Mouse (Mus musculus) embryonic facial prominence, embryonic 11.5 days (tissue): ENCODE results near the gene Chd4. TPM values are rescaled to one million over a fixed set of nuclear protein-coding genes. Genes with fewer than 3 reads are reported as not detected.
"Not testable (repeated sequence)": the region's sequence is repeated elsewhere in the genome, so short reads cannot be mapped to it uniquely, and the experiment has no call there.

ENCODE experiments used
- ATAC-seq: fragments of 200-750 bp; cut with Nextera tagmentation; replicated peaks from 2 replicates; pipeline ENCODE4 v1.8.0; 2017; ENCODE audit warnings: low read depth; ENCODE audit not compliant: insufficient number of reproducible peaks, low FRiP score, low TSS enrichment
- DNase-seq: peaks from one replicate; pipeline ENCODE4 v3.0.0-alpha.2; 2015; ENCODE audit warnings: low spot score
- H3K27ac ChIP-seq: fragments of 300-500 bp; sonication (generic); replicated peaks from 2 replicates; pipeline ENCODE4 v1.5.1; 2014; ENCODE audit warnings: mild to moderate bottlenecking, low read depth, low read length, control low read depth
- H3K27me3 ChIP-seq: fragments of 300-500 bp; sonication (generic); 2 replicates; pipeline ENCODE4 v1.6.1; 2014; ENCODE audit warnings: mild to moderate bottlenecking, low read length, moderate library complexity, mixed read lengths; ENCODE audit not compliant: control insufficient read depth, insufficient read depth
- H3K36me3 ChIP-seq: fragments of 300-500 bp; sonication (generic); replicated peaks from 2 replicates; pipeline ENCODE4 v1.6.1; 2014; ENCODE audit warnings: low read depth, mild to moderate bottlenecking, low read length, moderate library complexity, mixed read lengths; ENCODE audit not compliant: control insufficient read depth, insufficient read depth
- H3K4me1 ChIP-seq: fragments of 300-500 bp; sonication (generic); 2 replicates; pipeline ENCODE4 v1.6.1; 2014; ENCODE audit warnings: low read length, mixed read lengths; ENCODE audit not compliant: control insufficient read depth, insufficient read depth
- H3K4me2 ChIP-seq: fragments of 300-500 bp; sonication (generic); 2 replicates; pipeline ENCODE4 v1.6.1; 2014; ENCODE audit warnings: low read depth, mild to moderate bottlenecking, control low read depth, low read length, moderate library complexity
- H3K4me3 ChIP-seq: fragments of 300-500 bp; sonication (generic); 2 replicates; pipeline ENCODE4 v1.5.1; 2014; ENCODE audit warnings: low read depth, low read length, control low read depth
- H3K9ac ChIP-seq: fragments of 300-500 bp; sonication (generic); replicated peaks from 2 replicates; pipeline ENCODE4 v1.6.1; 2014; ENCODE audit warnings: mild to moderate bottlenecking, control low read depth, low read length
- H3K9me3 ChIP-seq: fragments of 300-500 bp; sonication (generic); replicated peaks from 2 replicates; pipeline ENCODE4 v1.6.1; 2016; ENCODE audit warnings: mild to moderate bottlenecking, low read length, inconsistent platforms, mixed read lengths; ENCODE audit not compliant: control insufficient read depth
- WGBS: fragments of 180-500 bp; shearing (Covaris S2); extraction: QIAGEN DNeasy Blood & Tissue Kit; methylation state at CpG from one replicate; pipeline ENCODE4 v1.1.7; 2014; 5-methylcytosine and 5-hydroxymethylcytosine counted together
- polyA plus RNA-seq: library from polyadenylated mRNA; unstranded; fragments of >200 nt; fragmentation: Nextera tagmentation; extraction: Ambion mirVana; gene quantifications from 2 replicates; pipeline ENCODE4 v1.2.1, GENCODE M21; 2014

Chd4 gene
- polyA plus RNA-seq, 1 experiment from 2014 or later = 93.2 TPM

- no peak overlapping the region for H3K4me2 ChIP-seq
- H3K4me3 ChIP-seq = no peak overlapping the region
- H3K27ac ChIP-seq = no peak overlapping the region
- WGBS = 79% methylated on average over 10 of the region's 10 CpGs
- H3K9ac ChIP-seq = no peak overlapping the region
- no peaks in the 10 kb centered on the region for H3K9me3 ChIP-seq
- peaks cover 2% of the 10 kb centered on the region for H3K4me1 ChIP-seq
- DNase-seq = no peak
- H3K27me3 ChIP-seq = no peaks in the 10 kb centered on the region
- ATAC-seq = no peak
- H3K36me3 ChIP-seq = no peaks in the 10 kb centered on the region; the same call in 1 of the 2 replicates
Measured at GRCm38 (mm10) chr6:125160558-125160853, 64.7 kb downstream of the Chd4 start.

GRCm38 (mm10) chr6:125160854-125161760 lies 65.3 kb downstream of the Chd4 start:
- Histone ChIP-seq H3K4me3 (no peak overlapping the region), H3K9ac (0 out of 2 replicates have a peak overlapping the region, but pooled peaks have one; percentile 6), H3K36me3 (no peaks in the 10 kb centered on the region; the same call in 1 of the 2 replicates), H3K27me3 (no peaks in the 10 kb centered on the region), H3K27ac (0 out of 2 replicates have a peak overlapping the region, but pooled peaks have one; percentile 20), H3K9me3 (no peaks in the 10 kb centered on the region), H3K4me2 (no peak overlapping the region), H3K4me1 (peaks cover 2% of the 10 kb centered on the region)
- ATAC-seq (no peak), DNase-seq (peak; percentile 66)
- 13% methylated on average over 22 of the region's 22 CpGs for WGBS

- not testable (repeated sequence) for H3K27me3 ChIP-seq, H3K27ac ChIP-seq, H3K4me2 ChIP-seq, H3K36me3 ChIP-seq, H3K4me3 ChIP-seq, H3K9ac ChIP-seq, ATAC-seq, H3K9me3 ChIP-seq, H3K4me1 ChIP-seq
- WGBS = 14% methylated on average over 3 of the region's 5 CpGs
- peak; percentile 77 for DNase-seq
Measured at GRCm38 (mm10) chr6:125161971-125162370, 66.2 kb downstream of the Chd4 start.

- not testable (repeated sequence) for H3K4me2 ChIP-seq, H3K27ac ChIP-seq, H3K9me3 ChIP-seq, H3K4me3 ChIP-seq, H3K27me3 ChIP-seq, H3K36me3 ChIP-seq, DNase-seq, ATAC-seq, H3K9ac ChIP-seq
- 80% methylated on average over 9 of the region's 16 CpGs for WGBS
- H3K4me1 ChIP-seq = peaks cover 12% of the 10 kb centered on the region
Measured at GRCm38 (mm10) chr6:125162615-125163305, 67.0 kb downstream of the Chd4 start.

- Histone ChIP-seq H3K27ac (peak overlapping the region; percentile 87), H3K4me3 (peak overlapping the region; percentile 90), H3K4me2 (peak overlapping the region; percentile 83), H3K9me3 (no peaks in the 10 kb centered on the region), H3K27me3 (no peaks in the 10 kb centered on the region), H3K9ac (peak overlapping the region; percentile 98), H3K36me3 (peaks cover 9% of the 10 kb centered on the region), H3K4me1 (peaks cover 13% of the 10 kb centered on the region)
- DNase-seq (peak; percentile 51), ATAC-seq (no peak)
- 2% methylated on average over 20 of the region's 20 CpGs for WGBS
Measured at GRCm38 (mm10) chr6:125163801-125164657, 68.2 kb downstream of the Chd4 start.

GRCm38 (mm10) chr6:125164672-125165327 lies 69.0 kb downstream of the Chd4 start:
- WGBS = under 1% methylated on average over 39 of the region's 39 CpGs
- DNase-seq (peak; percentile 89), ATAC-seq (peak; percentile 14)
- peaks cover 13% of the 10 kb centered on the region for H3K4me1 ChIP-seq
- H3K27me3 ChIP-seq = no peaks in the 10 kb centered on the region
- H3K27ac ChIP-seq = peak overlapping the region; percentile 87
- peaks cover 14% of the 10 kb centered on the region for H3K36me3 ChIP-seq
- peak overlapping the region; percentile 83 for H3K4me2 ChIP-seq
- H3K9ac ChIP-seq = peak overlapping the region; percentile 98
- peak overlapping the region; percentile 90 for H3K4me3 ChIP-seq
- H3K9me3 ChIP-seq = no peaks in the 10 kb centered on the region

GRCm38 (mm10) chr6:125165328-125165891 lies 69.6 kb downstream of the Chd4 start:
- Histone ChIP-seq H3K4me1 (peaks cover 13% of the 10 kb centered on the region), H3K27ac (peak overlapping the region; percentile 87), H3K27me3 (no peaks in the 10 kb centered on the region), H3K9me3 (no peaks in the 10 kb centered on the region), H3K9ac (peak overlapping the region; percentile 98), H3K4me2 (peak overlapping the region; percentile 83), H3K36me3 (peaks cover 20% of the 10 kb centered on the region), H3K4me3 (peak overlapping the region; percentile 90)
- peak; percentile 93 for ATAC-seq
- 0% methylated on average over 36 of the region's 36 CpGs for WGBS
- peak; percentile 97 for DNase-seq
